Mouse (Mus musculus): Measurements from ENCODE around the gene Lingo2. TPM values are rescaled to one million over a fixed set of nuclear protein-coding genes. Genes with fewer than 3 reads are reported as not detected.

The Lingo2 gene
- polyA plus RNA-seq, 1 experiment from 2014 or later: 71.8 TPM

DNA sequence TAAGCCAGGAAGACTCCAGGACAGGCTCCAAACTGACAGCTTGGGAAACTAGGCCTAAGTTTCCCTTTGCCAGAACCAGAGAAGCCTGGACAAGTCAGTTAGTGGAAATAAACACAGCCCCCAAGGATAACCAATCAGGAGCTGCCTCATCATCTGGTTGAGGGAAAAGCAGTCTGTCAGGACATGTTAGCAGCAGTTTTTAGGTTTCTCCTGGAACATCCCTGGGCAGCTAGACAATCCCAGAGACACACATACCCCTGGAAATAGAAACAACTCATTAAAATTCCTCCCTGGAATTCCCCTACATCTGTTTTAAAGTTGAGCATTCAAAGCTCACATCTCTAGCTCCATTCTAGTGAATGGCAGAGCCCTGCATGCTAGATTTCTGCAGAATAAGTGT, 76.8 kb downstream of the Lingo2 start:
- no peak overlapping the region for H3K27ac ChIP-seq (ENCODE audit: low read length)
- no peak overlapping the region for H3K4me3 ChIP-seq (ENCODE audit: low read depth, low read length)
- ATAC-seq: no peak
- H3K4me2 ChIP-seq (ENCODE audit: low read length): no peak overlapping the region
- no peak overlapping the region for H3K9ac ChIP-seq (ENCODE audit: low read depth, low read length)
- H3K36me3 ChIP-seq (ENCODE audit: control insufficient read depth, insufficient read depth, low read length): no peaks in the 10 kb centered on the region
- no peaks in the 10 kb centered on the region for H3K4me1 ChIP-seq (ENCODE audit: control insufficient read depth, insufficient read depth, low read length)
- H3K27me3 ChIP-seq (ENCODE audit: control insufficient read depth, insufficient read depth, low read depth, low read length): no peaks in the 10 kb centered on the region
- no peaks in the 10 kb centered on the region for H3K9me3 ChIP-seq (replicated peaks; ENCODE audit: control insufficient read depth, low read length, poor library complexity, severe bottlenecking)

DNA sequence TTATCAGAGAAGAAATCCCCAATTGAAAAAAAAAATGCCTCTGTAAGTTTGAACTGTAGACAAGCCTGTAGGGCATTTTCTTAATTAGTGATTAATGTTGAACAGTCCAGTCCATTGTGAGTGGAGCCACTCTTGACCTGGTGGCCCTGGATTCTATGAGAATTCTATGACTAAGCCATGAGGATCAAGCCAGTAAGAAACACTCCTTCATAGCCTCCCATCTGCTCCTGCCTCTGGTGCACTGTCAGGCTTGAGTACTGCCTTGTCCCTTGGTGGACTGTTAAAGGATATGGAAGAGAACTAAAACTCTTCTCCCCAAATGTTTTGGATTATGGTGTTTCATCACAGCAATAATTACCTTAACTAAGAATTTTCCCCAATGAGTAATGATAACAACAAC, 126.6 kb downstream of the Lingo2 start:
- no peak overlapping the region for H3K4me2 ChIP-seq (ENCODE audit: low read length)
- H3K27ac ChIP-seq (ENCODE audit: low read length): no peak overlapping the region
- no peaks in the 10 kb centered on the region for H3K4me1 ChIP-seq (ENCODE audit: control insufficient read depth, insufficient read depth, low read length)
- ATAC-seq: no peak
- H3K4me3 ChIP-seq (ENCODE audit: low read depth, low read length): no peak overlapping the region
- H3K36me3 ChIP-seq (ENCODE audit: control insufficient read depth, insufficient read depth, low read length): no peaks in the 10 kb centered on the region
- peaks cover 4% of the 10 kb centered on the region; the same call in 1 of the 2 replicates for H3K9me3 ChIP-seq (replicated peaks; ENCODE audit: control insufficient read depth, low read length, poor library complexity, severe bottlenecking)
- H3K27me3 ChIP-seq (ENCODE audit: control insufficient read depth, insufficient read depth, low read depth, low read length): no peaks in the 10 kb centered on the region
- H3K9ac ChIP-seq (ENCODE audit: low read depth, low read length): no peak overlapping the region

DNA sequence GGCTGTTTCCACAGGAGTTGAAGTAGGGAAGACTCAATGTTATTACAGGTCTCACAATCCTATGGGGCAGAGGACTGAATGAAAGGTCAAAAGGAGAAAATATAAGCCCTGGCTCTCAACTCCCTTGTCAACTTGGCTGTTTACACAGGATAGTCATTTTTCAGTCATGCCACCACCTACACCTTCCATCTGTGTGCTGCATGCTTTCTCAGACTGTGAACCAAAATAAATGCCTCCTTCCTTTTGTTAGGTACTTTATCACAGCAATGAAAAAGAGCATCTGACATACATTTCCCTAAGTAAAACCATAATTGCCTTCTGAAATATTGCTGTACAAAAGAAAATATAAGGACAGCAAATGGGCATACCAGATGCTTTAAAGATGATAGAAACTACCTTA, 129.6 kb downstream of the Lingo2 start:
- no peaks in the 10 kb centered on the region for H3K36me3 ChIP-seq (ENCODE audit: control insufficient read depth, insufficient read depth, low read length)
- H3K27ac ChIP-seq (ENCODE audit: low read length): no peak overlapping the region
- no peaks in the 10 kb centered on the region for H3K27me3 ChIP-seq (ENCODE audit: control insufficient read depth, insufficient read depth, low read depth, low read length)
- H3K9me3 ChIP-seq (replicated peaks; ENCODE audit: control insufficient read depth, low read length, poor library complexity, severe bottlenecking): no peaks in the 10 kb centered on the region
- no peak for ATAC-seq
- H3K9ac ChIP-seq (ENCODE audit: low read depth, low read length): no peak overlapping the region
- H3K4me3 ChIP-seq (ENCODE audit: low read depth, low read length): no peak overlapping the region
- H3K4me1 ChIP-seq (ENCODE audit: control insufficient read depth, insufficient read depth, low read length): no peaks in the 10 kb centered on the region
- H3K4me2 ChIP-seq (ENCODE audit: low read length): no peak overlapping the region

DNA sequence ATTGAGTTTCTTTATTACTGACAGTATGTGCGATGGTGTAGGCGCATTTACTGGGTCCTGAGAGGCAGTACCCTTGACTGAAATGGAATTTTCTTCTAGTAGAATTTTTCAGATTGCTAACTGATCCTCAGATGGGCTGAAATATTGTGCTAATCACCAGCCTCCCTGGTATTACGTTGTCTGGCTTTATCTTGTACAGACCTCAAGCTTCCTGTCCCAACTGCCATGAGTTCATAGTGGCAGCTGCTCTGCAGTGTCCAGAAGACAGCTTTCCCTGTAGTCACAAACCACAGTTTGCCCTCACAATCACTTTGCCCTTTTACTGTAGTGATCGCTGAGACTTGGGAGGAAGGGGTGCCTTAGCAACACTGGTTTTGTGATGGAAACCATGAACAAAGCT, 176.5 kb downstream of the Lingo2 start:
- WGBS: 94% methylated on average over 4 of the region's 4 CpGs
- Histone ChIP-seq H3K4me3 (ENCODE audit: low read depth, low read length) (no peak overlapping the region), H3K9me3 (replicated peaks; ENCODE audit: control insufficient read depth, low read length, poor library complexity, severe bottlenecking) (no peaks in the 10 kb centered on the region), H3K4me2 (ENCODE audit: low read length) (no peak overlapping the region), H3K27ac (ENCODE audit: low read length) (no peak overlapping the region), H3K27me3 (ENCODE audit: control insufficient read depth, insufficient read depth, low read depth, low read length) (no peaks in the 10 kb centered on the region), H3K4me1 (ENCODE audit: control insufficient read depth, insufficient read depth, low read length) (no peaks in the 10 kb centered on the region), H3K9ac (ENCODE audit: low read depth, low read length) (no peak overlapping the region), H3K36me3 (ENCODE audit: control insufficient read depth, insufficient read depth, low read length) (no peaks in the 10 kb centered on the region)
- no peak for ATAC-seq

DNA sequence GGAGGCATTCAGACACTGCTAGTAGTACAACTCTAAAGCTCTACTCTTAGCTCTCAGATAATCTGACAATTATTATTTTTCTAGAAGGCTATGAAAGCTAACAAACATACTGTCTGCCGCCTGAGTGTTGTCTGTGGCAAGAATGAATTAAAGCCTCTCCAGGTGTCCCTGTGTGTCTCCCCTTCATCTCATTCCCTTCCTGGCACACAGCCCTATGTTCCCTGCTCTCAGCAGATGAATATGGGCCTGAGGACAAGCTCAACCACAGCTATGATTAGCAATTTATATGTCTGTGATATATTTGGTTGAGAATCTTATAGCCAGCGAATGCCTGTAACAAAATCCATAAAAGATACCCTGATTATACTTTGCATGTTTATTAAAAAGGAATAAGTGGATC, 220.9 kb downstream of the Lingo2 start:
- H3K9ac ChIP-seq (ENCODE audit: low read depth, low read length): no peak overlapping the region
- peaks cover 3% of the 10 kb centered on the region; the same call in 1 of the 2 replicates for H3K4me1 ChIP-seq (ENCODE audit: control insufficient read depth, insufficient read depth, low read length)
- no peaks in the 10 kb centered on the region for H3K36me3 ChIP-seq (ENCODE audit: control insufficient read depth, insufficient read depth, low read length)
- ATAC-seq: no peak
- WGBS: 50% methylated on average over 2 of the region's 2 CpGs
- H3K4me3 ChIP-seq (ENCODE audit: low read depth, low read length): no peak overlapping the region
- H3K27me3 ChIP-seq (ENCODE audit: control insufficient read depth, insufficient read depth, low read depth, low read length): no peaks in the 10 kb centered on the region
- H3K27ac ChIP-seq (ENCODE audit: low read length): no peak overlapping the region
- H3K9me3 ChIP-seq (replicated peaks; ENCODE audit: control insufficient read depth, low read length, poor library complexity, severe bottlenecking): no peaks in the 10 kb centered on the region
- H3K4me2 ChIP-seq (ENCODE audit: low read length): no peak overlapping the region

DNA sequence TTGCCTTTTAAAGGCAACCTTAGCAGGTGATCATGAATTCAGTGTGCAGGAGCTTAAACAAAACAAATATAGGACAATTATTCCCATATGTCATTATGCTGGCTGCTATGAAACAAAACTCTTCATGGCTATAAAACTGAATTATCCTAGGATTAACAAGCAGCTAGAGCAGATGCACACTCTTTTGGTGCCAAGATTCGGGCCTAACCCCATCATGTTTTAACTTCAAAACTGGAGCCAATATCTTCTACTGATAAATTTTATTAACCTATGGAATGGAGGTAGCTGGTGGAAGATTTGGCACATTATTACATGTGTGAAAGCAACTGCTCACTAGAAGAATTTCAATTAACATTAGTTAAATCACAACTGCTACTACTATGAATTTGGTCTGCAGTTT, 235.1 kb downstream of the Lingo2 start:
- Histone ChIP-seq H3K4me3 (ENCODE audit: low read depth, low read length) (no peak overlapping the region), H3K9ac (ENCODE audit: low read depth, low read length) (no peak overlapping the region), H3K4me1 (ENCODE audit: control insufficient read depth, insufficient read depth, low read length) (no peaks in the 10 kb centered on the region), H3K36me3 (ENCODE audit: control insufficient read depth, insufficient read depth, low read length) (no peaks in the 10 kb centered on the region), H3K27me3 (ENCODE audit: control insufficient read depth, insufficient read depth, low read depth, low read length) (no peaks in the 10 kb centered on the region), H3K27ac (ENCODE audit: low read length) (no peak overlapping the region), H3K9me3 (replicated peaks; ENCODE audit: control insufficient read depth, low read length, poor library complexity, severe bottlenecking) (no peaks in the 10 kb centered on the region), H3K4me2 (ENCODE audit: low read length) (no peak overlapping the region)
- ATAC-seq: no peak
- WGBS: 68% methylated on average over 1 of the region's 1 CpGs

DNA sequence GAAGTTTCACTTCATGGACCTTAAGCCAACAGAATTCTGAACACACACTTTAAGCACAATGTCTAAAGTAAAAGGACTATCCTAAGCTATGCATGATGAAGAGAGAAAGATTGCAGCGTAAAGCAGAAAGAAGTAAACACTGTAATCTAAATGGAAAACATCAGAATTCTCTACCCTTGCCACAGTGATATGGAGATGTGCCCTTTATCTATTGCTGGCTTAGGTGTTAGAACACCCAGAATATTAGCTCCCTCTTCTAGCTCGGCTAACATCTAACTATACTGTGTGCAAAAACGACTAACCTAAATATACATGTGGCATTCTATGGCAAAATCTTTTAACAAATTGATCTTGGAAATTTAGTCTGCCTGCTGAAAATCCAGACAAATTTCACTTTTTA, 252.7 kb downstream of the Lingo2 start:
- no peak overlapping the region for H3K27ac ChIP-seq (ENCODE audit: low read length)
- H3K36me3 ChIP-seq (ENCODE audit: control insufficient read depth, insufficient read depth, low read length): no peaks in the 10 kb centered on the region
- H3K27me3 ChIP-seq (ENCODE audit: control insufficient read depth, insufficient read depth, low read depth, low read length): no peaks in the 10 kb centered on the region
- no peaks in the 10 kb centered on the region for H3K9me3 ChIP-seq (replicated peaks; ENCODE audit: control insufficient read depth, low read length, poor library complexity, severe bottlenecking)
- H3K9ac ChIP-seq (ENCODE audit: low read depth, low read length): no peak overlapping the region
- no peak overlapping the region for H3K4me2 ChIP-seq (ENCODE audit: low read length)
- ATAC-seq: no peak
- H3K4me3 ChIP-seq (ENCODE audit: low read depth, low read length): no peak overlapping the region
- H3K4me1 ChIP-seq (ENCODE audit: control insufficient read depth, insufficient read depth, low read length): no peaks in the 10 kb centered on the region
- WGBS: 88% methylated on average over 3 of the region's 3 CpGs

DNA sequence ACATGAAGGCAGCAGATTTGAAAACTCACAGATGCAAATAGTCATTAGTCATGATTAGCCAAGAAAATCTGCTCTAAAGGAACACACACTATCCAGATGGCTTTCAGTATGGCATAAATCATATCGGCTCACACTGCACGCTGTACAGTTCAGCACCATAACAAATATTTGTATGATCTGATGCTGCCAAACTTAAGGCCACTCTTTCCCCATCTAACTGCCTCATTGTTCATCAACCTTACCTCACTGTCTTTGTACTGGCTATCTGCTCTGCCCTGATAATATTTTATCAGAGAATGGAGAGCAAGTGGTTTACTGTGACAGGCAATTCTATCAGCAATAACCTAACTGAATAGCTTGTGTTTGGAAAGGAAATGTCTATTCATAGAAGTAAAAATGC, 254.7 kb downstream of the Lingo2 start:
- no peak overlapping the region for H3K9ac ChIP-seq (ENCODE audit: low read depth, low read length)
- H3K4me2 ChIP-seq (ENCODE audit: low read length): no peak overlapping the region
- no peak overlapping the region for H3K4me3 ChIP-seq (ENCODE audit: low read depth, low read length)
- ATAC-seq: no peak
- H3K27me3 ChIP-seq (ENCODE audit: control insufficient read depth, insufficient read depth, low read depth, low read length): no peaks in the 10 kb centered on the region
- no peaks in the 10 kb centered on the region for H3K9me3 ChIP-seq (replicated peaks; ENCODE audit: control insufficient read depth, low read length, poor library complexity, severe bottlenecking)
- WGBS: 96% methylated on average over 2 of the region's 2 CpGs
- no peaks in the 10 kb centered on the region for H3K4me1 ChIP-seq (ENCODE audit: control insufficient read depth, insufficient read depth, low read length)
- H3K36me3 ChIP-seq (ENCODE audit: control insufficient read depth, insufficient read depth, low read length): no peaks in the 10 kb centered on the region
- no peak overlapping the region for H3K27ac ChIP-seq (ENCODE audit: low read length)

DNA sequence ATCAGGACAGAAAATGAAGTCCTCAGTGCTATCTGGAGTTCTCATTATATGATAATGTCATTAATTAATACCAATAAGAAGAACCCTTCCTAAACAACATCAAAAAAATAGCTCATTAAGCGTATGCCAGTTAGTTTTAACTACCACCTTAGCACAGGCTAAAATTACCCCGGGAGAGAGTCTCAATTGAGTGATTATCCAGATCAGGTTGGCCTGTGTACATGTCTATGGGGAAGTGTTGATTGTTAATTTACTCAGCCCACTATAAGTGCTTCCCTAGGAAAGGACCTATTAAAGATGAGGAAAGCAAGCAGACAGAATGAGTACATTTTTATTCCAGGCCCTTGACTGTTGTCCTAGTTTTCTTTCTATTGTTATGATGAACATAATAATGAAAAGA, 291.6 kb downstream of the Lingo2 start:
- Histone ChIP-seq H3K9ac (ENCODE audit: low read depth, low read length) (no peak overlapping the region), H3K4me1 (ENCODE audit: control insufficient read depth, insufficient read depth, low read length) (no peaks in the 10 kb centered on the region), H3K9me3 (replicated peaks; ENCODE audit: control insufficient read depth, low read length, poor library complexity, severe bottlenecking) (no peaks in the 10 kb centered on the region), H3K36me3 (ENCODE audit: control insufficient read depth, insufficient read depth, low read length) (no peaks in the 10 kb centered on the region), H3K27me3 (ENCODE audit: control insufficient read depth, insufficient read depth, low read depth, low read length) (no peaks in the 10 kb centered on the region), H3K4me3 (ENCODE audit: low read depth, low read length) (no peak overlapping the region), H3K4me2 (ENCODE audit: low read length) (no peak overlapping the region), H3K27ac (ENCODE audit: low read length) (no peak overlapping the region)
- ATAC-seq: no peak
- WGBS: 73% methylated on average over 2 of the region's 2 CpGs

DNA sequence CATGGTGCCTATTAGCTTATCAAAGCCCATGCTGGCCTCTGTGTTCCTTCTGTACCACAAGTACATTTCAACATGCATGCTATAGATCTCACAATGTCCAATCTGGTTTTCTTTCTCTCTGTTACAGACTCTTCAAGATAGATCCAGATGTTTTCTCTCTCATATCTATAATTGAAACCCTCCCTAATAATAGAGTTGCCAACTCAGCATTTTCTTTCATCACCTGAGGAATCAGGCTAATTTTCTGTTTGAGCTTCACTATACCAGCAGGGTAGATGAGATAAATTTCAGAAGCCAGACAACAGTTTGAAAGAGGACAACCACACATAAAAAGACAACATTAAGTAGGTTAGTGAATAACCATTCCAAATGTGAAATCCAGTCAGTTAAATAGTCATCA, 303.8 kb downstream of the Lingo2 start:
- Histone ChIP-seq H3K9ac (ENCODE audit: low read depth, low read length) (no peak overlapping the region), H3K4me1 (ENCODE audit: control insufficient read depth, insufficient read depth, low read length) (no peaks in the 10 kb centered on the region)

More for the DNA sequence above, 303.8 kb downstream of the Lingo2 start:
- Histone ChIP-seq H3K36me3 (ENCODE audit: control insufficient read depth, insufficient read depth, low read length) (no peaks in the 10 kb centered on the region), H3K9me3 (replicated peaks; ENCODE audit: control insufficient read depth, low read length, poor library complexity, severe bottlenecking) (no peaks in the 10 kb centered on the region), H3K27ac (ENCODE audit: low read length) (no peak overlapping the region), H3K27me3 (ENCODE audit: control insufficient read depth, insufficient read depth, low read depth, low read length) (no peaks in the 10 kb centered on the region), H3K4me3 (ENCODE audit: low read depth, low read length) (no peak overlapping the region), H3K4me2 (ENCODE audit: low read length) (no peak overlapping the region)
- no peak for ATAC-seq
